Mouse (Mus musculus): ENCODE results near the gene Lrrc2. TPM values are rescaled to one million over a fixed set of nuclear protein-coding genes. Genes with fewer than 3 reads are reported as not detected.

The Lrrc2 gene
- polyA plus RNA-seq, 1 experiment from 2014 or later: 0.12 TPM

GRCm38 (mm10) chr9:110963566-110964115 is 12.3 kb downstream of the Lrrc2 start:
- Histone ChIP-seq H3K36me3 (ENCODE audit: control insufficient read depth, insufficient read depth, low read length) (no peaks in the 10 kb centered on the region), H3K27ac (ENCODE audit: low read depth) (no peak overlapping the region), H3K27me3 (replicated peaks; ENCODE audit: control insufficient read depth, insufficient read depth, low read length) (no peaks in the 10 kb centered on the region), H3K4me2 (ENCODE audit: low read length) (no peak overlapping the region), H3K4me3 (ENCODE audit: low read depth, low read length) (no peak overlapping the region), H3K4me1 (replicated peaks; ENCODE audit: control insufficient read depth, insufficient read depth, low read length) (no peaks in the 10 kb centered on the region), H3K9me3 (ENCODE audit: control insufficient read depth, low read length) (no peaks in the 10 kb centered on the region), H3K9ac (ENCODE audit: low read length) (no peak overlapping the region)
- no peak for DNase-seq (ENCODE audit: low spot score)
- ATAC-seq (replicated peaks; ENCODE audit: low FRiP score, low TSS enrichment, low read depth): no peak
- WGBS: 90% methylated on average over 8 of the region's 8 CpGs

- ATAC-seq (replicated peaks; ENCODE audit: low FRiP score, low TSS enrichment, low read depth) (no peak), DNase-seq (ENCODE audit: low spot score) (no peak)
- no peaks in the 10 kb centered on the region for H3K36me3 ChIP-seq (ENCODE audit: control insufficient read depth, insufficient read depth, low read length)
- no peak overlapping the region for H3K4me3 ChIP-seq (ENCODE audit: low read depth, low read length)
- H3K27me3 ChIP-seq (replicated peaks; ENCODE audit: control insufficient read depth, insufficient read depth, low read length): no peaks in the 10 kb centered on the region
- 89% methylated on average over 22 of the region's 22 CpGs for WGBS
- H3K27ac ChIP-seq (ENCODE audit: low read depth): no peak overlapping the region
- no peaks in the 10 kb centered on the region for H3K4me1 ChIP-seq (replicated peaks; ENCODE audit: control insufficient read depth, insufficient read depth, low read length)
- no peak overlapping the region for H3K9ac ChIP-seq (ENCODE audit: low read length)
- no peak overlapping the region for H3K4me2 ChIP-seq (ENCODE audit: low read length)
- H3K9me3 ChIP-seq (ENCODE audit: control insufficient read depth, low read length): no peaks in the 10 kb centered on the region
Observed at GRCm38 (mm10) chr9:110965062-110965909, 13.9 kb downstream of the Lrrc2 start.

GRCm38 (mm10) chr9:110965910-110966231 is 14.5 kb downstream of the Lrrc2 start:
- ATAC-seq (replicated peaks; ENCODE audit: low FRiP score, low TSS enrichment, low read depth) (no peak), DNase-seq (ENCODE audit: low spot score) (no peak)
- H3K4me3 ChIP-seq (ENCODE audit: low read depth, low read length): no peak overlapping the region
- no peaks in the 10 kb centered on the region for H3K4me1 ChIP-seq (replicated peaks; ENCODE audit: control insufficient read depth, insufficient read depth, low read length)
- no peak overlapping the region for H3K4me2 ChIP-seq (ENCODE audit: low read length)
- 73% methylated on average over 2 of the region's 2 CpGs for WGBS
- no peaks in the 10 kb centered on the region for H3K36me3 ChIP-seq (ENCODE audit: control insufficient read depth, insufficient read depth, low read length)
- H3K9me3 ChIP-seq (ENCODE audit: control insufficient read depth, low read length): no peaks in the 10 kb centered on the region
- H3K27me3 ChIP-seq (replicated peaks; ENCODE audit: control insufficient read depth, insufficient read depth, low read length): no peaks in the 10 kb centered on the region
- H3K27ac ChIP-seq (ENCODE audit: low read depth): no peak overlapping the region
- H3K9ac ChIP-seq (ENCODE audit: low read length): no peak overlapping the region

GRCm38 (mm10) chr9:110979411-110979810 is 28.1 kb downstream of the Lrrc2 start:
- Histone ChIP-seq H3K27ac (ENCODE audit: low read depth) (no peak overlapping the region), H3K4me3 (ENCODE audit: low read depth, low read length) (no peak overlapping the region), H3K9ac (ENCODE audit: low read length) (no peak overlapping the region), H3K4me2 (ENCODE audit: low read length) (no peak overlapping the region), H3K36me3 (ENCODE audit: control insufficient read depth, insufficient read depth, low read length) (no peaks in the 10 kb centered on the region), H3K9me3 (ENCODE audit: control insufficient read depth, low read length) (no peaks in the 10 kb centered on the region), H3K27me3 (replicated peaks; ENCODE audit: control insufficient read depth, insufficient read depth, low read length) (no peaks in the 10 kb centered on the region), H3K4me1 (replicated peaks; ENCODE audit: control insufficient read depth, insufficient read depth, low read length) (no peaks in the 10 kb centered on the region)
- 90% methylated on average over 11 of the region's 11 CpGs for WGBS
- DNase-seq (ENCODE audit: low spot score): no peak
- no peak for ATAC-seq (replicated peaks; ENCODE audit: low FRiP score, low TSS enrichment, low read depth)

- Histone ChIP-seq H3K9ac (ENCODE audit: low read length) (no peak overlapping the region), H3K4me1 (replicated peaks; ENCODE audit: control insufficient read depth, insufficient read depth, low read length) (no peaks in the 10 kb centered on the region), H3K36me3 (ENCODE audit: control insufficient read depth, insufficient read depth, low read length) (no peaks in the 10 kb centered on the region), H3K9me3 (ENCODE audit: control insufficient read depth, low read length) (no peaks in the 10 kb centered on the region), H3K27me3 (replicated peaks; ENCODE audit: control insufficient read depth, insufficient read depth, low read length) (no peaks in the 10 kb centered on the region), H3K4me3 (ENCODE audit: low read depth, low read length) (no peak overlapping the region), H3K27ac (ENCODE audit: low read depth) (no peak overlapping the region), H3K4me2 (ENCODE audit: low read length) (no peak overlapping the region)
- DNase-seq (ENCODE audit: low spot score) (no peak), ATAC-seq (replicated peaks; ENCODE audit: low FRiP score, low TSS enrichment, low read depth) (no peak)
- 68% methylated on average over 4 of the region's 4 CpGs for WGBS
Observed at GRCm38 (mm10) chr9:110982351-110982750, 31.0 kb downstream of the Lrrc2 start.

GRCm38 (mm10) chr9:110984096-110984495 is 32.8 kb downstream of the Lrrc2 start:
- 91% methylated on average over 9 of the region's 9 CpGs for WGBS
- Histone ChIP-seq H3K9ac (ENCODE audit: low read length) (no peak overlapping the region), H3K4me1 (replicated peaks; ENCODE audit: control insufficient read depth, insufficient read depth, low read length) (no peaks in the 10 kb centered on the region), H3K27ac (ENCODE audit: low read depth) (no peak overlapping the region), H3K4me2 (ENCODE audit: low read length) (no peak overlapping the region), H3K9me3 (ENCODE audit: control insufficient read depth, low read length) (no peaks in the 10 kb centered on the region), H3K36me3 (ENCODE audit: control insufficient read depth, insufficient read depth, low read length) (no peaks in the 10 kb centered on the region), H3K27me3 (replicated peaks; ENCODE audit: control insufficient read depth, insufficient read depth, low read length) (no peaks in the 10 kb centered on the region), H3K4me3 (ENCODE audit: low read depth, low read length) (no peak overlapping the region)
- no peak for ATAC-seq (replicated peaks; ENCODE audit: low FRiP score, low TSS enrichment, low read depth)
- DNase-seq (ENCODE audit: low spot score): no peak

- H3K36me3 ChIP-seq (ENCODE audit: control insufficient read depth, insufficient read depth, low read length): no peaks in the 10 kb centered on the region
- DNase-seq (ENCODE audit: low spot score): no peak
- WGBS: 92% methylated on average over 5 of the region's 5 CpGs
- no peak overlapping the region for H3K27ac ChIP-seq (ENCODE audit: low read depth)
- H3K9me3 ChIP-seq (ENCODE audit: control insufficient read depth, low read length): no peaks in the 10 kb centered on the region
- H3K4me1 ChIP-seq (replicated peaks; ENCODE audit: control insufficient read depth, insufficient read depth, low read length): peaks cover 3% of the 10 kb centered on the region; the same call in 1 of the 2 replicates
- no peak overlapping the region for H3K9ac ChIP-seq (ENCODE audit: low read length)
- H3K27me3 ChIP-seq (replicated peaks; ENCODE audit: control insufficient read depth, insufficient read depth, low read length): no peaks in the 10 kb centered on the region
- H3K4me2 ChIP-seq (ENCODE audit: low read length): no peak overlapping the region
- no peak overlapping the region for H3K4me3 ChIP-seq (ENCODE audit: low read depth, low read length)
- no peak for ATAC-seq (replicated peaks; ENCODE audit: low FRiP score, low TSS enrichment, low read depth)
Observed at GRCm38 (mm10) chr9:110985541-110985940, 34.2 kb downstream of the Lrrc2 start.

GRCm38 (mm10) chr9:110985951-110986350 is 34.6 kb downstream of the Lrrc2 start:
- WGBS: 90% methylated on average over 8 of the region's 8 CpGs
- ATAC-seq (replicated peaks; ENCODE audit: low FRiP score, low TSS enrichment, low read depth) (no peak), DNase-seq (ENCODE audit: low spot score) (no peak)
- Histone ChIP-seq H3K4me2 (ENCODE audit: low read length) (no peak overlapping the region), H3K27me3 (replicated peaks; ENCODE audit: control insufficient read depth, insufficient read depth, low read length) (no peaks in the 10 kb centered on the region), H3K36me3 (ENCODE audit: control insufficient read depth, insufficient read depth, low read length) (no peaks in the 10 kb centered on the region), H3K4me1 (replicated peaks; ENCODE audit: control insufficient read depth, insufficient read depth, low read length) (peaks cover 3% of the 10 kb centered on the region; the same call in 1 of the 2 replicates), H3K27ac (ENCODE audit: low read depth) (no peak overlapping the region), H3K9me3 (ENCODE audit: control insufficient read depth, low read length) (no peaks in the 10 kb centered on the region), H3K9ac (ENCODE audit: low read length) (no peak overlapping the region), H3K4me3 (ENCODE audit: low read depth, low read length) (no peak overlapping the region)

GRCm38 (mm10) chr9:110987331-110987730 is 36.0 kb downstream of the Lrrc2 start:
- Histone ChIP-seq H3K9ac (ENCODE audit: low read length) (no peak overlapping the region), H3K27me3 (replicated peaks; ENCODE audit: control insufficient read depth, insufficient read depth, low read length) (no peaks in the 10 kb centered on the region), H3K4me2 (ENCODE audit: low read length) (no peak overlapping the region), H3K4me3 (ENCODE audit: low read depth, low read length) (no peak overlapping the region), H3K4me1 (replicated peaks; ENCODE audit: control insufficient read depth, insufficient read depth, low read length) (peaks cover 3% of the 10 kb centered on the region; the same call in 1 of the 2 replicates), H3K27ac (ENCODE audit: low read depth) (no peak overlapping the region), H3K36me3 (ENCODE audit: control insufficient read depth, insufficient read depth, low read length) (no peaks in the 10 kb centered on the region), H3K9me3 (ENCODE audit: control insufficient read depth, low read length) (no peaks in the 10 kb centered on the region)
- WGBS: 68% methylated on average over 4 of the region's 4 CpGs
- DNase-seq (ENCODE audit: low spot score) (no peak), ATAC-seq (replicated peaks; ENCODE audit: low FRiP score, low TSS enrichment, low read depth) (no peak)
